Mouse (Mus musculus) embryonic facial prominence, embryonic 12.5 days (tissue): ENCODE results near the gene Hps5. TPM values are rescaled to one million over a fixed set of nuclear protein-coding genes. Genes with fewer than 3 reads are reported as not detected.
"Not testable (repeated sequence)": the region's sequence is repeated elsewhere in the genome, so short reads cannot be mapped to it uniquely, and the experiment has no call there.

Source experiments
- ATAC-seq: fragments of 200-750 bp; cut with Nextera tagmentation; 2 replicates; pipeline ENCODE4 v1.8.0; 2017; ENCODE audit not compliant: insufficient number of reproducible peaks, insufficient read depth, low FRiP score, low TSS enrichment
- H3K27ac ChIP-seq: fragments of 300-500 bp; sonication (generic); 2 replicates; pipeline ENCODE4 v1.5.1; 2016; ENCODE audit warnings: mild to moderate bottlenecking
- H3K27me3 ChIP-seq: fragments of 300-500 bp; sonication (generic); 2 replicates; pipeline ENCODE4 v1.6.1; 2016; ENCODE audit warnings: mild to moderate bottlenecking, moderate library complexity
- H3K36me3 ChIP-seq: fragments of 300-500 bp; sonication (generic); 2 replicates; pipeline ENCODE4 v1.6.1; 2016; ENCODE audit warnings: mild to moderate bottlenecking
- H3K4me1 ChIP-seq: fragments of 300-500 bp; sonication (generic); 2 replicates; pipeline ENCODE4 v1.6.1; 2016
- H3K4me2 ChIP-seq: fragments of 300-500 bp; sonication (generic); replicated peaks from 2 replicates; pipeline ENCODE4 v1.6.1; 2016; ENCODE audit warnings: mild to moderate bottlenecking, moderate library complexity
- H3K4me3 ChIP-seq: fragments of 300-500 bp; sonication (generic); 2 replicates; pipeline ENCODE4 v1.5.1; 2016; ENCODE audit warnings: mild to moderate bottlenecking
- H3K9ac ChIP-seq: fragments of 300-500 bp; sonication (generic); 2 replicates; pipeline ENCODE4 v1.6.1; 2016; ENCODE audit warnings: mild to moderate bottlenecking, moderate library complexity
- H3K9me3 ChIP-seq: fragments of 300-500 bp; sonication (generic); 2 replicates; pipeline ENCODE4 v1.6.1; 2016; ENCODE audit warnings: mild to moderate bottlenecking, moderate library complexity
- WGBS: fragments of 180-500 bp; shearing (Covaris S2); methylation state at CpG from one replicate; pipeline ENCODE4 v1.1.7; 2016; 5-methylcytosine and 5-hydroxymethylcytosine counted together
- polyA plus RNA-seq: library from polyadenylated mRNA; unstranded; fragments of >200 nt; fragmentation: Nextera tagmentation; extraction: Ambion mirVana; gene quantifications from 2 replicates; pipeline ENCODE4 v1.2.1, GENCODE M21; 2016

The Hps5 gene
- polyA plus RNA-seq, 1 experiment from 2014 or later, result 29.5 TPM

DNA sequence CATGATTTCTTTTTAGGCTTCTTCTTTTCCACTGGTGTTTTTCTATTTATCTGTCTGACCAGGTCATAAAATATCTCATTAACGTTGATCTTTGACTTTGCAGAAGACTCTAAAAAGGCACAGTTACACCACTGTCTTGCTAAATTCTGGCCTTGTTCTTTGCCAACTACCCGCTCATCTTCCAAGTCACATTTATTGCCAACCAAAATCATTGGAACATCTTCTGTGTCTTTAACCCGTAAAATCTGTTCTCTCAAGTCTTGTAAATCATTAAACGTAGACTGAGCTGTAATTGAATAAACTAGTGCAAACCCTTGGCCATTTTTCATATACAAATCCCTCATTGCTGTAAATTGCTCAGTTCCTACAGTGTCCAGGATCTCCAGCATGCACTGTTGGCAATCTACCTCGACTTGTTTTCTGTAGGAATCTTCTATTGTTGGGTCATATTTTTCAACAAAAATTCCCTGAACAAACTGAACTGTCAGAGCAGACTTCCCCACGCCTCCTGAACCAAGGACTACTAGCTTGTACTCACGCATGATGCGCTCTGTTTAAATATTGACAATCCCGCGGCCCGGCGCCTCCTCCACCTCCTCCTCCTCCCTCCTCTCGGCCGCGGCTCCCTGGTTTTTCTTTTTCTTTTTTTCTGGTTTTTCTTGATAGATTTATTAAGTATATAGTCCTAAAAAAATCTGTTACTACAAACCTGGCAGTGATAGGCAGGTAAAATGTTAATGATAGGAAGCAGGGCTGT is 25.2 kb upstream of the Hps5 start:
- H3K27me3 ChIP-seq, H3K4me2 ChIP-seq, H3K9me3 ChIP-seq, H3K9ac ChIP-seq, ATAC-seq, H3K4me1 ChIP-seq, H3K27ac ChIP-seq, H3K4me3 ChIP-seq: not testable (repeated sequence)
- H3K36me3 ChIP-seq, result peaks cover 60% of the 10 kb centered on the region
- 93% methylated on average over 15 of the region's 15 CpGs for WGBS

DNA sequence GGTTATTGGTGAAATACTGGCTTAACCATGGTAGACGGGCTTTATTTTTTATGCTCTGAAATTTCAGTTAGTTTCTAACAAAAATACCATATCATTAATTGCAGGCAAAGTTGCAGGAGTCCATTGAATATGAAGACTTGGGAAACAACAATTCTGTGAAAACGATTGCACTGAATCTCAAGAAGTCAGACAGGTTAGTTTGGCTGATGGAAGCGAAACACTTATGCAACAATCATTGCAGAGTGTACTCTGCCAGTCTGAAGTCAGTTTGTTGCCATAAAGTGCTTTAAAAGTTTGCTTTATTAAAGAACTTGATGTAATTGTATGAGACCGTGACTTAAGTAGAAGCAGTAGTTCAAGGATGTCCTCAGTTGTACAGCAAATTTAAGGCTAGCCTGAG is 18.1 kb upstream of the Hps5 start:
- H3K27ac ChIP-seq, result no peak overlapping the region
- peaks cover 72% of the 10 kb centered on the region for H3K36me3 ChIP-seq
- 91% methylated on average over 4 of the region's 4 CpGs for whole genome bisulfite sequencing
- no peak for ATAC-seq
- H3K4me1 ChIP-seq, result no peaks in the 10 kb centered on the region
- H3K9ac ChIP-seq, result no peak overlapping the region
- H3K27me3 ChIP-seq, result no peaks in the 10 kb centered on the region
- H3K9me3 ChIP-seq, result no peaks in the 10 kb centered on the region
- no peak overlapping the region for H3K4me3 ChIP-seq
- H3K4me2 ChIP-seq, result no peak overlapping the region

DNA sequence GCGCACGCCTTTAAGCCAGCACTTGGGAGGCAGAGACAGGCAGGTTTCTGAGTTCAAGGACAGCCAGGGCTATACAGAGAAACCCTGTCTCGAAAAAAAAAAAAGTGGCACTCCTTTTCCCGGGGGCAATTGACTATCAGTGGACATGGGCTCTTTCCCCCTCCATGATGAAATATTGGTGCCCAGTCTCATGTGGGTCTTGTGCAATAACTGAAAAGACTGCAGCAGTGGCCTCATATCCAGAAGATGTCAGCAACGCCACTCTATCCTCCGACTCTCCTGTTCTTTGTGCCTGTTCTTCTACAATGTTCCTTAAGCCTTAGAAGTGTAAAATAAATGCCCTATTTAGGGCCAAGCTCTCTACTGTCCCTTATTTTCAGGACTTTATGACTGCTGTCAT is 14.5 kb upstream of the Hps5 start:
- ATAC-seq, result no peak
- peaks cover 63% of the 10 kb centered on the region for H3K36me3 ChIP-seq
- H3K4me2 ChIP-seq, result no peak overlapping the region
- no peak overlapping the region for H3K27ac ChIP-seq
- no peak overlapping the region for H3K9ac ChIP-seq
- H3K9me3 ChIP-seq, result no peaks in the 10 kb centered on the region
- H3K4me3 ChIP-seq, result no peak overlapping the region
- 96% methylated on average over 6 of the region's 6 CpGs for WGBS
- H3K27me3 ChIP-seq, result no peaks in the 10 kb centered on the region
- H3K4me1 ChIP-seq, result no peaks in the 10 kb centered on the region

DNA sequence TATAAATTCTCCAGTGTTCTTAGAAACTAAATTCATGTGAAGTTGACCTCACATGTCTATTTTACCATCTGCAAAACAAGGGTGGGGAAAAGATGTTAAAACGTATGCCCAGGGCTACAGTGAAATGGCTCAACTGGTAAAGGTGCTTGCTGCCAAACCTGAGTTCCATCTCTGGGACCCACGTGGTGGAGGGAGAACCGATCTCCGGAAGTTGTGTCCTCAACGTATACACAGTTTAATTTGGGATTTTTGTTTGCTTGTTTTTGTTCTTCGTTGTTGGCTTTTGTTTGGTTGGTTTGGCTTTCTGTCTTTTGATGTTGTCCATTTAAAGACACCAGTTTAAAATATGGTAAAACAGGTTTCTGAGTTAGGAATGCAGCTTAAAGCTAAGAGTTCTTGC is 915 bp upstream of the Hps5 start:
- H3K9ac ChIP-seq, result peak overlapping the region; percentile 84
- H3K27ac ChIP-seq, result no peak overlapping the region
- peaks cover 15% of the 10 kb centered on the region for H3K36me3 ChIP-seq
- no peaks in the 10 kb centered on the region for H3K9me3 ChIP-seq
- ATAC-seq, result no peak
- H3K4me2 ChIP-seq, result peak overlapping the region; percentile 83
- H3K4me3 ChIP-seq, result peak overlapping the region; percentile 93
- 50% methylated on average over 6 of the region's 6 CpGs for WGBS
- H3K27me3 ChIP-seq, result no peaks in the 10 kb centered on the region
- H3K4me1 ChIP-seq, result peaks cover 17% of the 10 kb centered on the region

DNA sequence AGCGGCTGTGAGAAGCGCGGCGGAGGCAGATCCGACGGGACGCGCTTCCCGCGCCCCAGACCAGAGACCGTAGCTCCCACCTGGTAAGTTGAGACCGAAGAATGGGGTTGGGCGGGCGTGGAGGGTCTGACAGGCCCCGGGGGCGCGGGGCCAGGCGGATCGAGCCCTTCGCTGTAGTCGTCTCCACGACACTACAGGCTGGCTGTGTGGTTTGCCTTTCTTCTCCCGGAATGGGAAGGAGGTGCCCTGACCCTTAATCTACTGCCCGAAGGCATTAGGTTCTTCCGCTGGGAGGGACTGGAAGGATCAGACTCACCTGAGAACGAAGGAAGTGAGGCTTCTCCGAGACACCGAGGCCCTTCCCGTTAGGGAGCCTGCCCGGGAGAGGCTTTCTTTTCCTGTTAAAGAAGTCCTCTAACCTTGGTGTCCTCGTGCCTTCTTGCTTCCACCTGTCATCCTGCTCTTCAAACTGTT is 379 bp upstream of the Hps5 start:
- H3K4me3 ChIP-seq, result peak overlapping the region; percentile 93
- under 1% methylated on average over 31 of the region's 31 CpGs for WGBS

DNA sequence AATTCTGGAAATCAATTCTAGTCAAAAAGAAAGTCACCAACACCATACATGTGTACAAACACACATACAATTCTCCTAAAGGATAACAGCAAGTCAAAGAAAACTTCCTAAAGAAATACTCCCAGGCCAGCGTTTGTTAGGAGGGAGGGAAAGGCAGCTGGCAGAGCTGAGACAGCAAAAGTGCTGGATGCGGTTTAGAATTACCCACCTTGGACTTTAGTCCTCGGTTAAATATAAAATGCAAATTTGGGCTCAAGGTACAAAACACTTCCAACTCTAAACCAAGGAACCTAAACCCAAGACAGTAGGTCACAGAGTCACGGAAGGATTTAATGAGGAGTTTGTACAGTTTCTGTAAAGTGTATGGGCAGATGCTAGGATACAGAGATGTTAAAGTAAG is 2.0 kb downstream of the Hps5 start:
- ATAC-seq, result no peak
- no peak overlapping the region for H3K4me3 ChIP-seq
- H3K4me1 ChIP-seq, result peaks cover 17% of the 10 kb centered on the region
- H3K27me3 ChIP-seq, result no peaks in the 10 kb centered on the region
- H3K36me3 ChIP-seq, result 0 out of 2 replicates have a peak, but pooled peaks cover 6% of the 10 kb centered on the region
- no peak overlapping the region for H3K27ac ChIP-seq
- H3K4me2 ChIP-seq, result no peak overlapping the region
- WGBS, result 84% methylated on average over 4 of the region's 4 CpGs
- no peaks in the 10 kb centered on the region for H3K9me3 ChIP-seq
- no peak overlapping the region; the same call in 1 of the 2 replicates for H3K9ac ChIP-seq

More for the DNA sequence above, 379 bp upstream of the Hps5 start:
- ATAC-seq, result no peak; the same call in 1 of the 2 replicates
- no peaks in the 10 kb centered on the region for H3K9me3 ChIP-seq
- peaks cover 17% of the 10 kb centered on the region for H3K4me1 ChIP-seq
- H3K27ac ChIP-seq, result 0 out of 2 replicates have a peak overlapping the region, but pooled peaks have one; percentile 86
- H3K27me3 ChIP-seq, result no peaks in the 10 kb centered on the region
- peak overlapping the region; percentile 83 for H3K4me2 ChIP-seq
- peaks cover 10% of the 10 kb centered on the region for H3K36me3 ChIP-seq
- peak overlapping the region; percentile 84 for H3K9ac ChIP-seq

DNA sequence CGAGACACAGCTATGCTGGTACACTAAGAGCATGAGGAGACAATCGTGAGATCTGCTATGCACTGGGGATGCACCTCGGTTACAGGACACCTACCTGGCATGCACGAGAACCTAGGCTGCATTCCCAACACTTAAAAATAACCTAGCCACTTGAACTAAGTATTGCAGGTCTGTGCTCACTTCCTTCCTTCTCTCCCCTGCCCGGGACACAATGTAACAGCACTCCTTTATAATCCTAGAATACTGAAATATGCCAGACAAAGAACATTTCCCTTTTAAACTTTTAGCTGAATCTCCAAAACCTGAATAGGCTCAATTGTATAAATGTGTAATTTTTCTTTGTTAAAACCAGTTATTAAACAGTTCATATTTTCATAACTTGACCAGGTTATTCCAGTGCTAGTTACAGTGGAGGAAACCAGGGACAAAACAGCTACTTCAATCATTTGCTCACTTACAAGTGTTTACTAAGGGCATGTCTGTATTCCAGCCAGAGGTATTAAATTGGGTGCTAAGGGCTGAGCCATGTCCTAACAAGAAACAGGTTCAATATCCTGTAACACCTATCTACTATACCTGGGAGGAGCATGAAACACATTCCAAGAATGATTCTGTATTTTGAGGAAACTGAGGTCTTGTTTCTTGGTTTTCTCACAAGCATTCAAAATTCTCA is 6.6 kb downstream of the Hps5 start:
- H3K36me3 ChIP-seq, result peaks cover 38% of the 10 kb centered on the region
- H3K4me2 ChIP-seq, result no peak overlapping the region
- 0 out of 2 replicates have a peak, but pooled peaks cover 6% of the 10 kb centered on the region for H3K4me1 ChIP-seq
- no peaks in the 10 kb centered on the region for H3K9me3 ChIP-seq
- no peak overlapping the region for H3K27ac ChIP-seq
- 87% methylated on average over 5 of the region's 5 CpGs for WGBS
- H3K9ac ChIP-seq, result no peak overlapping the region
- ATAC-seq, result no peak
- no peak overlapping the region for H3K4me3 ChIP-seq
- no peaks in the 10 kb centered on the region for H3K27me3 ChIP-seq

DNA sequence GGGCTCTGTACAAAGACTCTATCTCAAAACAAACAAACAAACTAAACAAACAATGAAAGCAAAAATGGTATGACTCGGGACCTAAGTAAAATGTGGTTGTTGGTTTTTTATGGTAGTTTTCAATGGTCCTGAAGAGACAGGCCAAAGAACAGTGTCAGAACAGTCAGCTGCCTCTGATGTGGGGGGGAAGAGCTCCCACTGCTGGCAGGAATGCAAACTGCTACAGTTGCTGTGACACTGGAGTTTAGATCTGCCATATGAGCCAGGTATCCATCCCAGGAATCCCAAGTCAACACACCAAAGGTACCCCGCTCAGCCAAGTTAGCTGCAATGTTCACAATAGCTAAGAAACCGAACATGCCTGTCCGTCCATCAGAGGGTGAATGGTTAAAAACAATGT is 25.2 kb downstream of the Hps5 start:
- Histone ChIP-seq H3K36me3 (peaks cover 68% of the 10 kb centered on the region), H3K27ac (no peak overlapping the region), H3K27me3 (no peaks in the 10 kb centered on the region), H3K9me3 (no peaks in the 10 kb centered on the region), H3K9ac (no peak overlapping the region), H3K4me1 (no peaks in the 10 kb centered on the region), H3K4me3 (no peak overlapping the region), H3K4me2 (no peak overlapping the region)
- ATAC-seq, result no peak
- WGBS, result 62% methylated on average over 4 of the region's 4 CpGs

DNA sequence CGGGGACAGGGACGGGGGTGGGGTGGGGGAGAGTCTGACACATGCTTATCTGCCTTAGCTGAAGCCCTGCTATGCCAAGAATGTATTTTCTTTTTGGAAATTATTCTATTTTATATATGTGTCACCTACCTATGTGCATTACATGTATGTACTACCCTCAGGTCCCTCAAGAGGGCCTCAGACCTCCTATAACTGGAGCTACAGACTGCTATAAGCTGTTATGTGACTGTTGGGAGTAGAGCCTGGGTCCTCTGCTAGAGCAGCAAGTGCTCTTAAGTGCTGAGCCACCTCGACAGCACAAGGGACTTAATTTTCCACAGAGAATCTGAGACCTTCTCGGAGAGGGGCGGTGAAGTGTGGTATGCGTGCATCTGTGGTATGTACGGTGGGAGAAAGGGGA is 27.4 kb downstream of the Hps5 start:
- WGBS, result 91% methylated on average over 7 of the region's 7 CpGs

DNA sequence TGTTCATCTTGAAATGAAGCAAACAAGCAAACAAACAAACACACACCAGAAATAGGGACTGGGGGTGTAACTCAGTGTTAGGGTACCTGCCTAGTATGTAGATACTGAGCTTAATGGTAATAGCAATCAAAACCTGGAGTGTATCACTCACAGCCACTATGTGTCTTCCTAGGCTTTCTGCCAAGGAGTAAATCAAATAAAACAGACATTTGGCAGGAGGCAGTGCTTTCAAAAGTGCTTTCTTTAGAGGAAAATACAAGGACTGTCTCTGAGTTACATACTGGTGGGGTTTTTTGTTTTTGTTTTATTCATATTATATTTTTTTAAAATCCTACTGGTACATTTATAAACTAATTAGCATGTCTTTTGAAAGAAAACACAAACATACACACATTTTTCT is 28.5 kb downstream of the Hps5 start:
- Histone ChIP-seq H3K9ac (no peak overlapping the region), H3K4me1 (no peaks in the 10 kb centered on the region), H3K4me2 (no peak overlapping the region), H3K4me3 (no peak overlapping the region), H3K27me3 (no peaks in the 10 kb centered on the region), H3K9me3 (no peaks in the 10 kb centered on the region), H3K27ac (no peak overlapping the region), H3K36me3 (peaks cover 64% of the 10 kb centered on the region)
- ATAC-seq, result no peak

More for the DNA sequence above, 27.4 kb downstream of the Hps5 start:
- Histone ChIP-seq H3K4me3 (no peak overlapping the region), H3K9me3 (no peaks in the 10 kb centered on the region), H3K27me3 (no peaks in the 10 kb centered on the region), H3K9ac (no peak overlapping the region), H3K27ac (no peak overlapping the region), H3K36me3 (peaks cover 64% of the 10 kb centered on the region), H3K4me1 (no peaks in the 10 kb centered on the region), H3K4me2 (no peak overlapping the region)
- ATAC-seq, result no peak

DNA sequence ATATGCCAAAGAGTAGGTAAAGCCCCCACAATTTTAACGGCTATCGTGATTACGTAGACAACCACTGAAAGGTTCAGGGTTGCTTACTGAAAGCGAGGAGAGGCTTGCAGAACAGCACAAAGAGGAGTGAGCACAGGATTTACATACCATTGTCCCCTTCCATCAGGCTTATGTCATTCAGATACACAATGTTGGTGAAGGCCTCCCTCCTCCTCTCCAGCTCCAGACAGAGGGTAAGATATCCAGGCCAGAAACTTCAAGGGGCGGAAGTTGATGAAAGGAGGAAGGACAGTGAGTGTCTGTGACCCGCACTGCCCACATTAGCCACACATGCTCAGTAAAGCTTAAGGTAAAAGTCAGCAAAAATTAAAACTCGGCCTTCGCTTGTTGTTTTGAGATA is 31.2 kb downstream of the Hps5 start:
- H3K36me3 ChIP-seq, result peaks cover 78% of the 10 kb centered on the region
- WGBS, result 93% methylated on average over 8 of the region's 8 CpGs
- H3K9me3 ChIP-seq, result no peaks in the 10 kb centered on the region
- no peak overlapping the region for H3K27ac ChIP-seq
- no peaks in the 10 kb centered on the region for H3K4me1 ChIP-seq
- H3K9ac ChIP-seq, result no peak overlapping the region
- no peak overlapping the region for H3K4me3 ChIP-seq
- no peaks in the 10 kb centered on the region for H3K27me3 ChIP-seq
- H3K4me2 ChIP-seq, result no peak overlapping the region
- no peak for ATAC-seq

DNA sequence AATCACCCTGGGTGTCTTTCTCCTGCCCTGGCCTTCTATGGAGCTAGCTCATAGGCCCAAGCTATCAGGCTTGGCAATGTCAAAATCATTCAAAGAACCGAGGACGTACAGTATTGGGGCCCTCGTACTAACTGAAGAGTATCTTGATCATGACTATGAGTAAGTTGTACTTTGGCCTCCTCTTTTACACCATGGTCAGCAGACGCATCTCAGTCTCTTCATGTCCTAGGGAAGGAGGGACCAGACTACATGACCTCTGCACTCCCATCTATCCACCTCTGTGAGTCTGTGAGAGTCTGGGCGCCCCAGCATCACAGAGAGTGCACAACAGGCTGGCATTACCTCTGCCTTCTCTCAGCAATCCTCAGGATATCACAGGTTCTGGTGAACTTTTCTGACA is 33.3 kb downstream of the Hps5 start:
- no peaks in the 10 kb centered on the region for H3K9me3 ChIP-seq
- H3K4me1 ChIP-seq, result no peaks in the 10 kb centered on the region
- no peak overlapping the region for H3K4me3 ChIP-seq
- H3K36me3 ChIP-seq, result peaks cover 68% of the 10 kb centered on the region
- H3K27me3 ChIP-seq, result no peaks in the 10 kb centered on the region
- no peak overlapping the region for H3K4me2 ChIP-seq
- no peak for ATAC-seq
- WGBS, result 90% methylated on average over 5 of the region's 5 CpGs
- H3K9ac ChIP-seq, result no peak overlapping the region
- H3K27ac ChIP-seq, result no peak overlapping the region
